Mouse (Mus musculus) erythroblast, embryonic 14.5 days (primary cell): ENCODE data around the gene E2f7.

ENCODE experiments used
- GATA1 ChIP-seq: IDR thresholded peaks from 2 replicates; pipeline ENCODE4 v1.6.1; 2012; ENCODE audit warnings: low read length, inconsistent platforms, mixed read lengths
- TAL1 ChIP-seq: IDR thresholded peaks from 3 replicates; pipeline ENCODE4 v1.6.1; 2012; ENCODE audit warnings: low read length, inconsistent platforms, mixed read lengths

DNA sequence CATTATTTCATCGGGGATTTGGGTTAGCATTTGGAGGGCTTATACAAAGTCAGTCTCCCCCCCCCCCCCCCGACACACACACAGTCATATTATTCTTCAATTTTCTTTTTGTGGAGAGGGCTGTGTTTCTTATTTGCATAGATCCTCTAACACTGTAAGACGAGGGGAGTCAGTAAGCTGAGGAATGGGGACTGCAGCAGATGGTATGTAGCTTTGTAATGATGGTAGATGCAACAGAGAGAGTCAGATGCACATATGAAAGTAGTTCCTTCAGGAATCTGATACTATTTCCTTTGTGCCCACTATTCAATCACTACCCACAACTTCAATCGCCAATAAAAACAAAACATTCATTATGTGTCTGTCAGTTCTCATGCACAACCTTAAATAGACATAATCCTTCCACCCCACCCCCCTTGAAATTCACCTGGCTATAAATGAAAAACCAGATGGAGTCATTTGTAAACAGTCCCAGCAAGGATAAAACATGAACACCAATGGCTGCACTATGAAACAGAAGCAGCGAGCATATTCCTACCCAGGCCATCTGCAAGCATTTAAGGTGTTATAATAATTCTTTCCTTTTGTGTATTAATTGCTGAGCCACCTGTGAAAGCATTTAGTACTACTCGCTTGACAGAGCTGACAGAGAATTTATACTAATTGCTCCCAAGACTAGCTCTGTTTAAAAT, 90.0 kb downstream of the E2f7 start:
- TF ChIP-seq GATA1 (no peak), TAL1 (no peak)
